Mouse (Mus musculus): ENCODE data around the gene BC030499. TPM values are rescaled to one million over a fixed set of nuclear protein-coding genes. Genes with fewer than 3 reads are reported as not detected.

Gene BC030499
- polyA plus RNA-seq, 1 experiment from 2014 or later: 0.43 TPM

- WGBS: 2% methylated on average over 60 of the region's 66 CpGs
- Histone ChIP-seq H3K27ac (replicated peaks) (peak within 1 kb of the TSS; percentile 95), H3K27me3 (ENCODE audit: low read depth, poor library complexity, severe bottlenecking) (no peaks in the 10 kb centered on the region), H3K4me1 (peaks cover 53% of the 10 kb centered on the region), H3K4me3 (peak within 1 kb of the TSS; percentile 88), H3K9me3 (replicated peaks) (no peaks in the 10 kb centered on the region), H3K36me3 (peaks cover 43% of the 10 kb centered on the region)
- DNase-seq (ENCODE audit: low spot score): peak; percentile 82
Measured at GRCm38 (mm10) chr11:78343381-78344327, 53.0 kb downstream of the BC030499 start, which contains the start of gene Unc119. TSS of gene Unc119 (plus strand) at chr11:78343482.

- no peak for DNase-seq (ENCODE audit: low spot score)
- H3K9me3 ChIP-seq (replicated peaks): no peaks in the 10 kb centered on the region
- no peaks in the 10 kb centered on the region for H3K27me3 ChIP-seq (ENCODE audit: low read depth, poor library complexity, severe bottlenecking)
- H3K27ac ChIP-seq (replicated peaks): peak overlapping the region; percentile 95
- peak overlapping the region; percentile 88 for H3K4me3 ChIP-seq
- H3K36me3 ChIP-seq: peaks cover 43% of the 10 kb centered on the region
- H3K4me1 ChIP-seq: peaks cover 53% of the 10 kb centered on the region
- WGBS: 77% methylated on average over 6 of the region's 6 CpGs
Measured at GRCm38 (mm10) chr11:78344328-78344889, 53.8 kb downstream of the BC030499 start.

GRCm38 (mm10) chr11:78344890-78345715 lies 54.5 kb downstream of the BC030499 start:
- Histone ChIP-seq H3K27me3 (ENCODE audit: low read depth, poor library complexity, severe bottlenecking) (no peaks in the 10 kb centered on the region), H3K9me3 (replicated peaks) (no peaks in the 10 kb centered on the region), H3K27ac (replicated peaks) (peak overlapping the region; percentile 46; the same call in 1 of the 2 replicates), H3K4me3 (peak overlapping the region; percentile 88; the same call in 1 of the 2 replicates), H3K36me3 (peaks cover 41% of the 10 kb centered on the region), H3K4me1 (peaks cover 57% of the 10 kb centered on the region)
- 66% methylated on average over 8 of the region's 8 CpGs for WGBS
- DNase-seq (ENCODE audit: low spot score): no peak

GRCm38 (mm10) chr11:78345801-78346200 lies 55.2 kb downstream of the BC030499 start:
- Histone ChIP-seq H3K9me3 (replicated peaks) (no peaks in the 10 kb centered on the region), H3K4me1 (peaks cover 57% of the 10 kb centered on the region), H3K27me3 (ENCODE audit: low read depth, poor library complexity, severe bottlenecking) (no peaks in the 10 kb centered on the region), H3K36me3 (peaks cover 34% of the 10 kb centered on the region), H3K4me3 (0 out of 2 replicates have a peak overlapping the region, but pooled peaks have one; percentile 18), H3K27ac (replicated peaks) (peak overlapping the region; percentile 46; the same call in 1 of the 2 replicates)
- no peak for DNase-seq (ENCODE audit: low spot score)
- 76% methylated on average over 7 of the region's 7 CpGs for WGBS

Other genes with a start within 250 kb of the BC030499 start
- 39.3 and 39.7 TPM in 2 replicates for gene Eral1, start 210.5 kb upstream of the BC030499 start, polyA plus RNA-seq (2016; fragmentation: Nextera tagmentation; extraction: Ambion mirVana)
- gene Fam222b, start 196.2 kb upstream of the BC030499 start, polyA plus RNA-seq (2016; fragmentation: Nextera tagmentation; extraction: Ambion mirVana): 27.6 and 32.8 TPM in 2 replicates
- 96.3 and 109 TPM in 2 replicates for gene Traf4, start 125.3 kb upstream of the BC030499 start, polyA plus RNA-seq (2016; fragmentation: Nextera tagmentation; extraction: Ambion mirVana)
- gene Nek8, start 114.2 kb upstream of the BC030499 start, polyA plus RNA-seq (2016; fragmentation: Nextera tagmentation; extraction: Ambion mirVana): 10.7 and 11.1 TPM in 2 replicates
- 8.8 and 11.1 TPM in 2 replicates for gene Tlcd1, start 114.1 kb upstream of the BC030499 start, polyA plus RNA-seq (2016; fragmentation: Nextera tagmentation; extraction: Ambion mirVana)
- 953 and 1,066 TPM in 2 replicates for gene Rpl23a, start 107.3 kb upstream of the BC030499 start, polyA plus RNA-seq (2016; fragmentation: Nextera tagmentation; extraction: Ambion mirVana)
- gene Rab34, start 102.4 kb upstream of the BC030499 start, polyA plus RNA-seq (2016; fragmentation: Nextera tagmentation; extraction: Ambion mirVana): 75.0 and 83.8 TPM in 2 replicates
- gene Proca1, start 97.4 kb upstream of the BC030499 start, polyA plus RNA-seq (2016; fragmentation: Nextera tagmentation; extraction: Ambion mirVana): 0.96 and 1.6 TPM in 2 replicates
- gene Sdf2, start 45.1 kb upstream of the BC030499 start, polyA plus RNA-seq (2016; fragmentation: Nextera tagmentation; extraction: Ambion mirVana): 51.0 and 52.9 TPM in 2 replicates
- gene Supt6, start 44.9 kb upstream of the BC030499 start, polyA plus RNA-seq (2016; fragmentation: Nextera tagmentation; extraction: Ambion mirVana): 31.9 and 35.9 TPM in 2 replicates
- gene 2610507B11Rik, start 29.1 kb upstream of the BC030499 start, polyA plus RNA-seq (2016; fragmentation: Nextera tagmentation; extraction: Ambion mirVana): 62.8 and 69.7 TPM in 2 replicates
- 63.4 and 64.2 TPM in 2 replicates for gene Spag5, start 10.7 kb downstream of the BC030499 start, polyA plus RNA-seq (2016; fragmentation: Nextera tagmentation; extraction: Ambion mirVana)
- 1.5 and 1.6 TPM in 2 replicates for gene Aldoc, start 32.1 kb downstream of the BC030499 start, polyA plus RNA-seq (2016; fragmentation: Nextera tagmentation; extraction: Ambion mirVana)
- 74.0 and 78.5 TPM in 2 replicates for gene Pigs, start 37.6 kb downstream of the BC030499 start, polyA plus RNA-seq (2016; fragmentation: Nextera tagmentation; extraction: Ambion mirVana)
- 57.7 and 61.7 TPM in 2 replicates for gene Unc119, start 52.6 kb downstream of the BC030499 start, polyA plus RNA-seq (2016; fragmentation: Nextera tagmentation; extraction: Ambion mirVana)
- not detected in 2 replicates for gene Foxn1, start 95.7 kb downstream of the BC030499 start, polyA plus RNA-seq (2016; fragmentation: Nextera tagmentation; extraction: Ambion mirVana)
- gene Slc13a2, start 131.4 kb downstream of the BC030499 start, polyA plus RNA-seq (2016; fragmentation: Nextera tagmentation; extraction: Ambion mirVana): not detected in 2 replicates
- 23.2 and 27.1 TPM in 2 replicates for gene Slc46a1, start 174.9 kb downstream of the BC030499 start, polyA plus RNA-seq (2016; fragmentation: Nextera tagmentation; extraction: Ambion mirVana)
- gene Sarm1, start 206.9 kb downstream of the BC030499 start, polyA plus RNA-seq (2016; fragmentation: Nextera tagmentation; extraction: Ambion mirVana): 16.9 and 23.9 TPM in 2 replicates
- 116 and 119 TPM in 2 replicates for gene Vtn, start 208.2 kb downstream of the BC030499 start, polyA plus RNA-seq (2016; fragmentation: Nextera tagmentation; extraction: Ambion mirVana)
- gene Sebox, start 212.6 kb downstream of the BC030499 start, polyA plus RNA-seq (2016; fragmentation: Nextera tagmentation; extraction: Ambion mirVana): 0.20 TPM in 1 of 2 replicates, not detected in the other
- gene Tmem199, start 221.3 kb downstream of the BC030499 start, polyA plus RNA-seq (2016; fragmentation: Nextera tagmentation; extraction: Ambion mirVana): 81.8 and 88.8 TPM in 2 replicates
- gene Poldip2, start 221.4 kb downstream of the BC030499 start, polyA plus RNA-seq (2016; fragmentation: Nextera tagmentation; extraction: Ambion mirVana): 148 and 157 TPM in 2 replicates
- gene Tnfaip1, start 245.5 kb downstream of the BC030499 start, polyA plus RNA-seq (2016; fragmentation: Nextera tagmentation; extraction: Ambion mirVana): 85.1 and 89.6 TPM in 2 replicates
- 83.4 and 84.5 TPM in 2 replicates for gene Ift20, start 245.5 kb downstream of the BC030499 start, polyA plus RNA-seq (2016; fragmentation: Nextera tagmentation; extraction: Ambion mirVana)

Measured in midbrain, embryonic 10.5 days (tissue).